Mouse (Mus musculus): ENCODE data around the gene Mocs3.

Mocs3 gene

DNA sequence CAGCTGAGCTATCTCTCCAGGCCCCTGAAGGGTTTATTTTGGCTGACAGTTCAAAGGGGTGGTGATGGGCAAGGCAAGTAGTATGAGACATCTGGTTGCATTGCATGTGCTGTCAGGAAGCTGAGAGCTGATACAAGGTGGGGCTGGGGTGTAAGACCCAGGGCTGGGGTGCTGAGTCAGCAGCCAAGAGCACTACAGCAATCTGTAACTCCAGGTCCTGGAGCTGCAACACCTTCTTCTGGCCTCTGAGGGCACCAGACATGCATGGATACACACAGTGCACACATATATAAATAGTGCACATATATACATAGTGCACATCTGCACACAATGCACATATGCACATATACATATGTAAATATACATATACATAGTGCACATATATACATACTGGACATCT, 12.4 kb downstream of the Mocs3 start:
- DNase-seq, result no peak

DNA sequence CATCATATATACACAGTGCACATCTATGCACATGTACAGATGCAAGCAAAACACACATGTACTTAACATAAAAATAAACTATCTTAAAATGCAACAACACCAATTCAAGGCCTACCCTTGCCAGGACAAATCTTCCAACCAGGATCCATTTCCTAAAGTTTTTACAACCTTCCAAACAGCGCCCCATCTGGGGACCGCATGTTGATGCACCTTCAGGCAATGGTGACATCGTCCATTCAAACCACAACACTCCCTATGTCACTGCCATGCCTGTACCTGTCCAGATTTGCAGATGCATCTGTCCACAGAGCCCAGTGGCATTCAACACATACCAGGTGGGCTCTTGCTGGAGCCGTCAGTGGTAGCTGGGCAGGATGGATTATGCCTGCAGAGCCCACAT, 12.9 kb downstream of the Mocs3 start:
- no peak for DNase-seq

DNA sequence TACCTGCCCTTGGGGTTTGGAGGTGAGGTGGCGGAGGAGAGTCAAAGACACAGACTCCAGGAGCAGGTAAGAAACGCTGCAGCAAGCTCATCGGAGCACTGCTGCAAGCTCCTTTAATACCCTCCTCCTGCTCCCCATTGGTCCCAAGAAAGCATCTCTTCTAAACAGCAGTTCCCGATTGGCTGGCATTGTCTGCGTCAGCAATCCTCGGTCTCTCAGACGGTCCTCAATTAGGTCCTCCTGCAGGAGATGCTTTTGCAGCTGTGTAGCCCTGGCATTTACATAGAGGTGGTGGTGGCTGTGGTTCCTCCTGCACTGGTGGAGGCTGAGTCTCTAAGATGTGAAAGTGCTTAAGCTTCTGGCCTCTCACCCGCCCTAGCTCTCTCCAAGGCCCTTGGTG, 15.1 kb downstream of the Mocs3 start:
- DNase-seq, result no peak

DNA sequence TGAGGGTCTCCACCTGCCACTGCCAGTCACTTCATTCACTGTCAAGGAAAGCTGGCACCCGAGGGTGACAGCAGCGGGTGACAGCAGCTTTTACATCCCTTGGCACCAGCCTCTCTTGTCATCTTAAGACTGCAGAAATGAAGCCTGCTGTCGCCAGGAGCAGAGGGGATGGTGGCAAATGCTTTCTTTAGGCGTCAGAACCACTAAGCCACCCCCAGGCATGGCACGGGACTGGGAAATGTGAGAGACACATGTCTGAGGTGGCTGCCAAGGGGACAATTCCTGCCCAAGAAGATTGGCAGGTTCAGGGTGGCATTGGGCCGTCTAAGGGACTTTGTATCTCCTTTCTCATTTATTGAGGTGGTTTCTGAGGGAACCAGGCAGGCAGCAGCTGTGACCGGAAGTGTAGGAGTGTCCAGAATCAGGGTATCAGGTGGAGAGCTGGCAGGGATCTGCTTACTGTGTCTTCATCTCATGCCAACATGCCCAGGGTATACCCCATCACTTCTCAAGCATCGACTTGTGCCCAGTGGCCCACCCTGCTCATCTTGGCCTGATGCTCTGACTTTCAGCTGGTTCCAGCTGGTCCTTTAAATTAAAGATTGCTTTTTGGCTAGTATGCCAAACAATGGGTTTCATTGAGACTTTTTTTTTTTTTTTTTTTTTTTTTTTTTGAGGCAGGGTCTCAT, 17.9 kb downstream of the Mocs3 start:
- DNase-seq, result no peak

DNA sequence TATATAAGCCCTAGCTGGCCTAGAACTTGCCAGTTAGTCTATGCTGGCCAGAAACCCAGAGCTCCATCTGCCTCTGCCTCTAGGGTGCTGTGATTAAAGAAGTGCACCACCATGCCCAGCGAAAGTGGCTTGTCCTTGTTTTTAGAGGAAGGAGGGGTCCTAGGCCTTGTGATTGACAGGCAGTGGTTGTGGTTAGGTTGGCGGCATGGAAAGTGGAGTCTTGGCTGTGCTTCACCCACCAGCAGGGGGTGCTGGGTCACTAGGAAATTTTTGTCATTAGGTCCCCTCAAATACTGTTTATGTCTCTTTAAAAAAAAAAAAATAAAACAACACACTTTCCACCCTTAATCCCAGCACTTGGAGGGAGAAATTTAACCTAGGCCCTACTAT, 18.4 kb downstream of the Mocs3 start:
- peak; percentile 40 for DNase-seq

DNA sequence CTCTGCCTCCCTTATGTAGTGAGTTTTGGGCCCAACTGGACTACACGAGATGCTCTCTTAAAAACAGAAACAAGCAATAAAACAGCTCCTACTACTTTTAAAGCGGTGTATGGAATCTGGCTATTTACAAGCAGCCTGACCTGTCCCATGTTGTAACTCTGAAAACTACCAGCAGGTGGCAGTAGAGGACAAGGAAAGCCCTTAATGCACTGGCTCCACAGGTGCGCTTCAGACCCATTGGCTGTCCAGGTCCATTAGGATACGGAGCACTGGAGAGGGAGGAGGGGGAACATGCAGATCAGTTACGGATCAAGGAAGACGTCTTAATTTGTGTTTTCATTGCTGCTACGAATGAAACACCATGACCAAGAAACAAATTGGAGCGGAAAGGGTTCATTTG, 19.8 kb downstream of the Mocs3 start:
- DNase-seq, result peak; percentile 84

DNA sequence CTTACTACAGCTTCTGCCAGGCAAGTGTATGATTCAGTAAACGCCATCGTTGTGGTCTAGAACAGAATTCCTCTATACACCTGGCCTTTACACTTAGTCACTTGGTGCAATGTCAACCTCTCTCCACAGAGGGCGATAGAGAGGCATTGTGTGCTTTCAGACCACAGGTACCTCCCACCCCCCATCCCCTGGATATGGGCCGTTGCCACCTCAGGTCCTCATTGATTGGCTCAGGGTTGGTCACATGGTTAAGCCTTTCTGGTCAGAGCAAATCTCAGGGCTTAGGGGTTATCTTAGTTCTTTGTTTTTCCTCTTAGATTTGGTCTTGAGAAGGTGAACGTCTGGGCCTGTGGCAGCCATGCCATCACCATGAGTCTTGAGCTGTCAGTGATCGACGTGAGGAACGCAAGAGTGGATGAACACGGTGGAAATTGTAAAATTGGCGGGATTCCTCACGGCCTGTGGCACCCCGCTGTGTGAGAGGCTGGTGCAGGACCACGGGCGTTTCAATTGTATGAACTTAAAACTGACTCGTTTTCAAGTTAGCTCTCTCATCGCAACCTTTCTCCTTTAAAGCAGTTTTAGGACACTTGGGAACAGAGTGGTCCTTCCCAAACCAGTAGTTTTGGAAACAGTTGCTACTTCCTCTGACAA, 22.3 kb downstream of the Mocs3 start:
- DNase-seq, result peak; percentile 50

DNA sequence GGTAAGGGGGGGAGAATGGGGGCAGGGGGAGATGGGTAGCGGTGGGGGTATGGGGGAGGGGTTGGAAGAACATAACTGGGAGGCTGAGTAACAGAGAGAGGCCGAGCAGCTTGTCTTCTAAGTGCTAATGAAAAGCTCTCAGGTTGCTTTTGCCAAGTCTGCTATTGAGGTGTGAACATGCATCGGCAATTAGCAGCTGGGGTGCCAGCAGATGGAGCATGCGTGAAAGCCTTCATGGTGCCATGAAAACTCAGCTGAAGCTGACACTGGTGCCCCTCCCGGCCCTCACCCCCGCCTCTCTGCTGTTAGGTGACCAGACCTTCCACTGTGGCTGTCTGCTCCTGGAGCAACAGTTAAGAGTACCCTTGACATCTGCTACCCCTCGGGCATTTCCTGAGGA, 23.4 kb downstream of the Mocs3 start:
- DNase-seq, result no peak

DNA sequence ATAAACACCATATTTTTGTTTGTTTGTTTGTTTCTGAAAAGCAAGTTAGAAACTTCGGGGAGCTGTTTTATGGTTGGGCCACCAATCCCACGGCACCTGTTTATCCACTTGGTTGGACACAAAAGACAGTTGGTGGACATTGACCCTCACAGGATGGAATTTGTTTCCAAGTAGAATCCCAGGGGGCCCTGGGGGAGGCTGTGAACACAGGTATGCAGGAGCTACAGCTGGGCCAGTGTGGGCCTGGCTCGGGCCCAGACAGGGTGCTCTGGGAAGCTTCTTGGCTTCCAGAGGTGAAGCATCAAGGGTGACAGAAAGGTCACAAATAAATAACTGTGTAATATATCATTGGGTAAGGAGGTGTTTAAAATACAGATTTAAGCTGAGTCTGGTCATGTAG, 26.1 kb downstream of the Mocs3 start:
- no peak for DNase-seq

DNA sequence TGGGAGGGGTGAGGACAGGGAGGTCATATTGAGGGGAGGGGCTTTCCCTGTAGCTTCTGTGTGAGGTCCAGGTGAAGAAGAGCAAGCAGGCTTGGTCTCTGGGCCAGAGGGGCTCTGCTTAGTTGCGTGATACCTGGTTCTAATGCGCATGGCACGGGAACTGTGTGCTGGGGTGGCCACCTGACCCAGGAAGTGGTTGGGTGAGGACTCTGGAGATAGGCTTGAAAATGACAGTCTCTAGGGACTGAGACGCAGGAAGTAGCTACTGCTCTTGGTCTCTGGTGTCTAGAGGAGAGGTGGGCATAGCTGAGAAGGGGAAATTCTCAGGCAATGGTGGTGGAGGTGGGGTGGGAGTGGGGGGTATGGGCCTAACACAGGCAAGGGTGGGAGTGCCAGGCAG, 26.8 kb downstream of the Mocs3 start:
- no peak for DNase-seq

DNA sequence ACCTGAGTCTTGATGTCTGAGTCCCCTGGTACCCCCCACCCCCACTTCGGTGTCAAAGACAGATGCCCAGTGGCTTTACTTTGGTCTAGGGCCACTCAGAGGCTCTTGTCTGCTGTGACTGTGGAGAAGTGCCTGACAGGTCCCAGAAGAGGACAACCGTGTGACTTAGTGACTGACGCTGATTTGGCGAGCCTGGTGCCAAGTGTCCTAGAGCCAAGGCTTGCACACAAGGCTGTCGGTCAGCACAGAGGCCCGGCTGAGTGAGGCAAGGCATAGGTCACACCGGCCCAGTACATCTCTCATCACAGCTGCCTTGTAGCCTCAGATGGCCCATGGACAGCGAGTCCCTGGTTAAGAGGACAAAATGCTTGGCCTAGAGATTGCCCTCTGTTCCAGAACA, 28.6 kb downstream of the Mocs3 start:
- DNase-seq, result no peak

DNA sequence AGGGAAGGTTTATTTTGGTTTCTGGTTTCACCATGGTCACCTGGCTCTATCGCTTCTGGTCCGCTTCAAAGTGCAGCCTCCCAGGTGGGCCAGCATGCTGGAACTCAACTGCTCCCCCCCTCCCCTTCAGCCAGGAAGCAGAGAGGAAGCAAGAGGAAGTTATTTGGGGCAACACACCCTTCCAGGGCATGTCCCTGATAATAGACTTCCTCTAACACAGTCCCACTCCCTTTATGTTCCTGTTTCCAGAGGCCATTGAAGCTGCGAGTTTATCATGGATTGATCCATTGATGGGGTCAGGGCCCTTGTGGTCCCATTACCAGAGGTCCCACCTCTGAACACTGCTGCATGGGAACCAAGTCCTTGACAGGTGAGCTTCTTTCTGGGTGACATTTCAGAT, 29.7 kb downstream of the Mocs3 start:
- no peak for DNase-seq

DNA sequence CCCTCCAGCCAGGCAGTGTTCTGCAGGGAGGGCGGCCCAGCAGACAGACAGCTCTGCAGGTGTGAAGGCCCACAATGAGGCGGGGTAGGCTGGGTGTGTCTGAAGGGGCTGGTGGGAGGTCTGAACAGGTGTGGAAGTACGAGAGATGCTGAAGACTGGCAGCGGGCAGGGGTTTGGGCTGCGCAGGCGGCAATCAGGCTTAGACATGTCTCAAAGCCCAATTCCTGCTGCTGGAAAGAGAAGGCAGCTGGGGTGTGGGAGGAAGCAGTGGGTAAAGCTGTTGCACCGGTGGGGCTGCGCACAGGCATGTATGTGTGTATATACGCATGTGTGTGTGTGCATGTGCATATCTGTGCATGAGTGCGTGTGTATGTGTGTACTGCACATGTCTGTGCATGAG, 30.5 kb downstream of the Mocs3 start:
- no peak for DNase-seq

DNA sequence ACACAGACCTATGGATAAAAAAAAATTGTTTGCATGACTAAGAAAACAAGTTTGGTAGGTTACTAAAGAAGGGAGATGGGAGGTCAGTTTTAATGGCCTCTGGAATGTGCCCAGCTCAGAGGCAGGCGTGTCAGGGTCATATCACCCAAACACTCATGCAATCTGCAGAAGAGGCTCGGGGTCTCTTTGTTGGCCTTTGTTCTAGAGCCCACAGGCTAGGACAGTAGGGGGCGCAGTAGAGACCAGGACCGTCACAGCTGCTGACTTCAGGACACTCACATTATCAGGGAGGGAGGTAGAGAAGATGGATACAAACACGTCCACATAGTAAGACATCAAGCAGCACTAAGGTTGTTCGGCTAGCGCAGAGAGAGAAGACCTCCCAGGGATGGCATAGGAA, 37.6 kb downstream of the Mocs3 start:
- DNase-seq, result peak; percentile 27

DNA sequence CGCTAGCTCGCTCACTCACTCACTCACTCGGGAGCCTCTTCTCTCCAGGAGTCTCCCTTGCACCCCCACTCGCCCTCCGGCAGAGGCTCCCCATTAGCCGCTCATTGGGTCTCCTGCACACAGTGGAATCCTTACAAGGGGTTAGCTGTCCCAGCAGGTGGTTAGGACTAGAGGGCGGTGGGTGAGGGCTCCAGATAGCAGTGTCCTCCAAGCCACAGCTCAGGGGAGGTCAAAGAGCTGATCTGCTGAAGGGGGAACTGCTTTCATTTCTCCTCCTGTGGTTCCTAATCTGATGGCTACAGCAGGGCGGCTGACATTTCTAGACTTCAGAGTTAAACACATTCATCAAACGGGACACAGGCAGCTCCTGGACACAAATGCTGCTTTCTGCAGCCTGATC, 43.0 kb downstream of the Mocs3 start:
- no peak for DNase-seq

DNA sequence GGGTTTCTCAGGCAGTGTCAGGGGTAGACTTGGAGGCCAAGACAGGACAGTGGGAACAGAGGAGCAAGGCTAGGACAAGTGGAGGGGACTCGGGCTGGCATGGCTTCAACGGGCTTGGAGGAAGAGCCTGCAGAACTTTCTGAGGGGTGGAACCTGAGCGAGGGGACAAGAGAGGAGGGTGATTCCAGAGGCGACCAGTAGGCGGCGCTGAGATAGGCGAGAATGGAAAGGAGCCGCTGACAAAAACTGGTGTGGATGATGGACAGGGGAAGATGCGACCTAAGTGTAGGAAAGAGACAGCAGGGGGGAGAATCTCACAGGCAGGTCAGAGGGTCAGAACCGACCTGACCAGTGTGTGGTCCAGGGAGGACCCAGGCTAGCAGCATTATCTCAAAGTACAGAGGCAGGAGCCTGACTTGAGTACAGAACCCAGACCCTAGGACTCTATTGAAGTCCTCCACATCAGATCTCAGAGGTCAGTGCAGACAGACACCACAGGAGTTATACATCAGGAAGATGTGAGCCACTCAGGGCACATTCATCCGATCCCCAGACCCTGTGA, 44.0 kb downstream of the Mocs3 start:
- DNase-seq, result peak; percentile 74

DNA sequence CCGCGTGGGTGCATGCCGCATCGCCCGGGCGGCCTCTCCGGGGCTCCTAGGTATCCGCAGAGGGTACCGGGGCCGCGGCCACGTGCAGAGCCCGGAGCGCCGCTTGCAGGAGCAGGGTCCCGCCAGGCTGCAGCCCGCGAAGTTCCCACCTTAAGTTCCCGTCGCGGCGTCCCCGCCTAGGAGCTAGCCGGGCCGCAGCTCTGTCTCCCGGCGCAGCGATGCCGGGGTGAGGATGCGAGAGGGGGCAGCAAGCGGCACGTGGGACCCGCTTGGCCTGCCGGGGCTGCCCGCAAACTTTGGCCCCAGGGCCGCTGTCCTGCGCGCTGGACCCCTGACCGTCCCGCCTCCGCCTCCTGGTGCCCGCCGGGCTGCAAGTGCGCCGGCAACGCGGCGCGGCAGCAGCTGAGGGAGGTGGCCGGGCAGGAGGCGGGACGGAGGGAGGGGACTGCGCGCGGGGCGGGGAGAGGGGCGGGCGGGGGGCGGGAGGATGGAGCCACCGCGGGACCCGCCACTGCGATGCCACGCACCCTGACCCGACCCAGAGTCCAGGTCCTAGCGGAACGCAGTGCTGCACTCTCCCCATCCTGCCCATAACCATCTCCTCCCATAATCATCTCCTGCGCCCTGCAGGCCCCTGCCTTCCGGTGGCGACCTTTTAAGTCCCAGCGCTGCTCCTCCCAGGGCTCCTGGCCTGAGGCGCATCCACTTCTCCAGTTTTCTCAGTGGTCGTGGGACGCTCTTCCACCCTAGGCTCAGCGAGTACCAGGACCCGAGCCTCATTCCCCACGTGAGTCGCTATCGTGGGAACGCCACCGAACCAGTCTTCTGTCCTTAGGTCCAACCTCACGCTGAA, 50.5 kb downstream of the Mocs3 start:
- DNase-seq, result peak; percentile 16

DNA sequence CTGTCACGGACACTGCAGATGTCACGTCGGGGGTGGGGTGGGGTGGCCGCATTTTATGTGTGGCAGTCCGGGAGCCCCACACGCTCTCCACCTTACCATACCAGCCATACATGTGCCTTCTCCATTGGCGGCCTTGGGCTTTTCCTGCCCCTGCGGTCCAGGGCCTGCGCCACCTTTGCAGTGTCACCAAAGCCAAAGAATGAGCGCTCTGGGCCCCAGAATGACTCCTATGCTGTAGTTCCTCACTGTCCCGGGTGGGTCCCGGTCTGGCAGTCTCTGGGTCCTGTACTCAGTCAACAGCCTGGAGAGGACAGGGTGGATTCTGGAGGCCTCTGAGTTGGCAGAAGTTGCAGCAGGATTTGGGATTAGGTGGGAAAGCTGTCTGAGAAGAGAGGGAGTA, 51.2 kb downstream of the Mocs3 start, which contains the start of gene Kcng1:
Gene Kcng1, minus strand, starts transcription at position 155 of the 400 bp plus-strand sequence.
- no peak for DNase-seq
